Mouse (Mus musculus): ENCODE results near the gene Syt1.

The Syt1 gene

DNA sequence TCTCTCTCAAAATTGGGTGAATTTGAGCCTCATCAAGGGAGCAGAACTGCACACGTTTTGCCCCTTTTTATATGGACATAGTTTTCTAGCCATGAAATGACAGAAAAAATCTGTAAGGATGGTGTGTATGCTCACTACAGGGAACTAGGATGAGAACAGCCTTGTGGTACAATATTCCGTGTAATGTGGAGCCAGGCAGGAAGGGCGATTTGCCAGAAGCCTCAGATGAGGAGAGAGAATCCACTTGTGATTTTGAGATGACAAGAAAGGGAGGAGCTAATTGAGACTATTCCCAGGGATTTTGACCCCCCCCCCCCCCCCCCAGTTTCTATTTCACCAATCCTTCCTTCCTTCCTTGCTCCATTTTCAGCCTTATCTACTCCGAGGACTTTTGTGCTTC lies 431.4 kb downstream of the Syt1 start:
- CTCF ChIA-PET, result no interaction called here

DNA sequence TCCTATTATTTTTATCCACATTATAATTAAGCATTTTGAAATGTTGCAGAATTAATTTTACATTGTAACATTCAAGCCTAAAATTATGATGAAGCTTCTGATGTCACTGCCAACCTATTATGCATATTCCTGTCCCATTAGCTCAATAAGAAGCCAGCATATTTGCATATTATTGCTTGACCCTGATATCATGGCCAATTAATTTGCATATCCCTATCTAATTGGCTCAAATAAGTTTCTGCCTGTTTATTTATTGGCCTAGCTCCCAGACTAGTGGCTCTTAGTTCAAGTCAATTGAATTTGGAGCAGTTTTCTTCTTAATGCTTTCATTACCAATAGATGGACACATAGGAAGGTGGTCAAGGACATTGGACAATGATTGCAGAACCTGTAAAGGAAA lies 433.2 kb downstream of the Syt1 start:
- CTCF ChIA-PET, result no interaction called here

GRCm38 (mm10) chr10:108572764-108573163 lies 438.0 kb downstream of the Syt1 start:
- CTCF ChIA-PET, result no interaction called here

GRCm38 (mm10) chr10:108571104-108571503 lies 439.7 kb downstream of the Syt1 start:
- CTCF ChIA-PET, result no interaction called here

- CTCF ChIA-PET, result no interaction called here
Measured at GRCm38 (mm10) chr10:108569568-108570139, 441.1 kb downstream of the Syt1 start.

GRCm38 (mm10) chr10:108568925-108569324 lies 441.9 kb downstream of the Syt1 start:
- CTCF ChIA-PET, result no interaction called here

DNA sequence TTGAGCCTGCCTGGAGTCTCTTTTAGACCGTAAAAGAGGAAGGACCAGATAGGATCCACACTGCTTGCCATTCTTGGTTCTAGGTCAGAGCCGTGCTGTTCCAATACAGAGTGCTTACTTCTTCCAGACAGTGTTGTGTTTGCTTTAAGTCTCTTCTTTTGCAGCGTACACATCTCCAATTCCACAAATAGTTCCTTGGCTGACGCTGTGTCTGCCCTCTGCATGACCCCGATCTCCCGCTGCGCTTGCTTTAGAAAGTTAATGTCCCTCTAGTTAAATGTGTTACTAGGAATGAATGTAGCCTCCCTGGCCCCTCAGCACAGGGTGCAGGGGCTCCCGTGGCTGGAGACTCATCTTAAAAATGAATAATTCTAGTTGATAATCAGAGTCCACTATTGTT lies 442.6 kb downstream of the Syt1 start:
- CTCF ChIA-PET, result no interaction called here

DNA sequence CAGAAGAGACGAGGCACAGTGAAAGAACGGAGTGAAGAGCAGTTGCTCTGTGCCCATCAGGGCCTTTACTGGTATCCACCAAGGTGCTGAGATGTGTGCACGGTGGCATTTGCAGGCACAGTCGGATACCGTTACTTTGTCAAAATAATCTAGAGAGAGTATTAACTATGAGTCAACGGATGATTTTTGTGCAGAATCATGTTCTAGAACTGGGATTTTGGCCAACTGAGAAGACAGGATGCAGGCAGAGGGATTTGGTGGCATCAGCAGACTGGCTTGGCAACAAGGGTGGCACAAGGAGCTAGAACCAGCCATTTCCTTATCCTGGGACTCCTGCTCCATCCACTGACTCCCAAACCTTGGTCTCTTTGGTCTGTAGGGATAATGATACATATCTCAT lies 443.3 kb downstream of the Syt1 start:
- CTCF ChIA-PET, result no interaction called here

- CTCF ChIA-PET, result no interaction called here
Measured at GRCm38 (mm10) chr10:108559607-108559908, 451.2 kb downstream of the Syt1 start.

GRCm38 (mm10) chr10:108558812-108559606 lies 451.8 kb downstream of the Syt1 start:
- CTCF ChIA-PET, result no interaction called here

DNA sequence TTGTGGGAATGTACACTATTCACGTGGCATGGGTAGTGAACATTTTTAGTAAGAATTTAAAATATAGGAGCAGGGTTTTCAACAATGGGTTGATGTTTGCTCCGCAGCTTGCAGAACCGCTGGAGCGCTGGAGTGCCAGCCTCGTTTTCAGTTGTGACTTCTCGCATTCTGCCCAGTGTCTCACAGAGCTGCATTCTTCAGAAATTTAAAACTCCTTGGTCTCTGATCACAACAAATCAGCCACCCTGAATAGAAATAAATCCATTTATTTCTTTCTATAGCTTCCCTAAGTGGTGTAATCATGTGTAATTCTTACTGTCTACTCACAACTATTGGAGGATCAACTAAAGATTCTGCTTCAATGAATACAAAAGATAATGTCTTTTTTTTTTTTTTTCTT lies 458.2 kb downstream of the Syt1 start:
- CTCF ChIA-PET, result no interaction called here

DNA sequence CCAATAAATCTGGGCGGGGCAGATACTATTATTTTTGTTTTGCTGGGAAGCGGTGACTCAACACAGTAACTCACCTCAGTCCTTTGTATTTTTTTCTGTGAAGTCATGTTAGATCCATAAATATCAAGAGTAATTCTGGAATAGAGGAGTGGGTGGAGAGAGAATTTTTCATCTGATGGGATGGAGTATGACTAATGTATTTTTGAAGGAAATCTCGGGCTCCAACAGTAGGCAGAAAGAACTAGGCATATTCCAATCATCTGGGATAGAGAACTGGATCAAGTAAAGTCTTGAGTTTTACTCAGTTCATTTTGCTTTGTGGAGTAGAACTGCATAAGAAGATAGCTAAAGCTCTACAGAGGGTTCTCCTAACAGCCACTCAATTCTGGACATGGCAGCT lies 465.1 kb downstream of the Syt1 start:
- CTCF ChIA-PET, result no interaction called here

GRCm38 (mm10) chr10:108541555-108541954 lies 469.2 kb downstream of the Syt1 start:
- CTCF ChIA-PET, result no interaction called here

DNA sequence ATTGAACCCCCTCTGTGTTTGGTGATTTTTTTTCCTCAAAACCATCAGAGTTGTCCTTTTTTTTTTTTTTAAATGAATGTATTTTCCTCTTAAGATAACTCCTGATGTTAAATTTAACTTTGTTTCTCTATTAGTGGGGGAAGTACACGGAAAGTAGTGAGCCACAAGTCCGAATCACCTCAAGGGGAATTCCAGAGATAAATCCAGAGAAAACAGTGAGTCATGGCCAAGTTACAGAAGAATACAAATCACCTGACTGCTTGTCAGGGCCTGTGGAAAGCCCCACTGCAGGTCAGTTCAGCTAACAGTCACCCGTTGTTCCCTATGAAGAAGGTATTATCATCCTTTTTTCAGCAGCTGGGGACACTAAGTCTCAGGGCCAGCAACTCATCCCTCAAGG lies 472.2 kb downstream of the Syt1 start:
- CTCF ChIA-PET, result no interaction called here

GRCm38 (mm10) chr10:108537641-108538040 lies 473.1 kb downstream of the Syt1 start:
- CTCF ChIA-PET, result no interaction called here

DNA sequence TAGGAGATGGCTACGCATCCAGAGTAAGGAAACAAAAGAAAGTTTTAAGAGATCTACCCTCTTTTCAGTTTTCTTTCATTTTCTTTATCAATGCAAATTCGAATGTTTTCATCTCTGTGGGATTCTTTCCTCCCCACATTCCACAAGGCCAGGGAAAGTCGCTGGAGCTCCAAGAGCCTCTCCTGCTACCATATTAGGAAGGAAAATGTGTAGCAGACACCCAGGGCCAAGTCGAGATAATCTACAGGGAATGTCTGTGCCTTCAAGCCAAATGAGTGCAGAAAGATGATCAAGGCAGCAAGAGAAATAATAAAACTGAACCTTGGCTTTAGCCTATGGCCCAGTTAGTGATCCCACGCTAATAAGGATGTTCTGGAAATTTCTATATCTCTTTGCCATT lies 474.9 kb downstream of the Syt1 start:
- CTCF ChIA-PET, result no interaction called here

DNA sequence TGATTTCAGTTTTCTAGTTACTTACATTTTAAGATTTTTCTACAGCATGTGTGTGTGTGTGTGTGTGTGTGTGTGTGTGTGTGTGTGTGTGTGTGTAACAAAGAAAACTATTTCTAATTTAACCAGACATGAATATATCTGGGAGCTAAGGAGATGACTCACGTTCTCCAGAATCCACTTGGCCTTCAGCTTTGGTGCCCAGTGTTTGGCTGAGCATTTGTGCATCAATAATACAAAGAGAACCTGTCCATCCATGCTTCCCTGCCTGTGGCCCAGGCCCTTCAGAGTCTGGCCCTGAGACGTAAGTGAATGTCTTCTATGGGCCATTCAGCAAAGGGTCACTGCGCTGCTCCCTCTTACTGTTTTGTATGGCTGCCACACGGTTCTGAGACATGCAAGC lies 476.7 kb downstream of the Syt1 start:
- CTCF ChIA-PET, result no interaction called here

DNA sequence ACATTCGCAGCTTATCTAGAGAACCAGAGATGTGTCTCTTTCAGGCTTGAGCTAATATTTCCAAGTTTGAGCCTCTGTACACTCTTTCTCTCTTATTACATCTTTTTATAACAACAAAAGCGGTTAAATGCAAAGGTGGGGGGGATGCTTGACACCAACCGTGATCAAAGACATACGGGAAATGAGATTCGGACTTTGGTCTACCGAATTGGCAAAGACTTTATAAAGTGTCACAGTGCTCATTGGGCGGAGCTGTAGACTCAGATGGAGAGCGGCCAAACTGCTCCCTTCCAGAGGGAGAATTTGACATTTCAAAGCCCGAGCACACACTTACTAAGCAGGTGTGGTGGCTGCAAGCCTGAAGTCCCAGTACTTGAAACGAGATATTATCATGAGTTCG lies 477.9 kb downstream of the Syt1 start:
- CTCF ChIA-PET, result no interaction called here

DNA sequence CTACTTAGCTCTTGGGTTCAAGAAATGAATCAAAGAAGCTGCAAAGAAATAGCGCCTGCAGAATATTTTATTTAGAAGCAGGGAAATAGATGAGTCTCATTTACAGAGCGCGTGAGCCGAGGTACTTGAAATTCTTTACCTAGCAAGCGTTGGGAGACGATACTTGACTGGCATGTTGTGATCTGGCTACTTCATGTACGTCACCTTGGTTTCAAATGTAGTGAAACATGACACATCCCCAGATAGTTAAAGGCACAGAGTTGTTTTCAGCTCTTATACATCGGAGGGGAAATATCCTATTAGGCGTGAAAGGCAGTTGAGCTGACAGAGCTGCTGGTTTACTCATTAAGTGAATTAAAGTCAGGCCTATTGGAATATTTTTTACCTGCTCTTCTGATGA lies 478.5 kb downstream of the Syt1 start:
- CTCF ChIA-PET, result no interaction called here

GRCm38 (mm10) chr10:108531641-108532040 lies 479.1 kb downstream of the Syt1 start:
- CTCF ChIA-PET, result no interaction called here

- CTCF ChIA-PET, result no interaction called here
Measured at GRCm38 (mm10) chr10:108531111-108531510, 479.7 kb downstream of the Syt1 start.

GRCm38 (mm10) chr10:108528338-108528737 lies 482.4 kb downstream of the Syt1 start:
- CTCF ChIA-PET, result no interaction called here

GRCm38 (mm10) chr10:108525506-108525905 lies 485.3 kb downstream of the Syt1 start:
- CTCF ChIA-PET, result no interaction called here

GRCm38 (mm10) chr10:108524306-108525029 lies 486.3 kb downstream of the Syt1 start:
- CTCF ChIA-PET, result no interaction called here
